Mouse (Mus musculus): Measurements from ENCODE around the gene Mapk13. TPM values are rescaled to one million over a fixed set of nuclear protein-coding genes. Genes with fewer than 3 reads are reported as not detected.
"Not testable (repeated sequence)": the region's sequence is repeated elsewhere in the genome, so short reads cannot be mapped to it uniquely, and the experiment has no call there.

Gene Mapk13
- polyA plus RNA-seq, 1 experiment from 2014 or later, result 1.1 TPM

DNA sequence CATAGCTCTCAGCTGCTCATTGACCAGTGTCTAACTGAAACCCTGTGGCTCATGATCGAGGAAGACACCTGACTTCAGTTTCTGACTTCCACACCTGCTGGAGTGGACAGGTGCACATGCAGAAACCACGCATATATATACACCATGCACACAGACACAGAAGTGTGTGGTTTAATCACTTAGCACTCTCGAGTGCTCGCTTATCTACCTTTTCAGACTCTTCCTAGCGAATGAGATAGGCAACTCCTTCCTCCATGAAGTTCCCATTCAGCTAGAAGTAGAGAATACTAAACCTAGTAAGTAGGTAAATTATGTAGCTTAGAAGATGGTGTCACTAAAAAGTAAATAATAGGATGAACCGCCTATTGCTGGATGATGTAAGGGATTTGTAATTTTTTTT lies 35.9 kb downstream of the Mapk13 start:
- no peak for ATAC-seq (replicated peaks)
- no peak overlapping the region for H3K9ac ChIP-seq
- no peaks in the 10 kb centered on the region for H3K27me3 ChIP-seq (replicated peaks)
- no peaks in the 10 kb centered on the region for H3K9me3 ChIP-seq
- H3K4me3 ChIP-seq, result no peak overlapping the region
- no peak overlapping the region for H3K27ac ChIP-seq
- peaks cover 19% of the 10 kb centered on the region for H3K4me1 ChIP-seq
- no peak overlapping the region for H3K4me2 ChIP-seq
- H3K36me3 ChIP-seq (replicated peaks), result peaks cover 22% of the 10 kb centered on the region
- WGBS, result 95% methylated on average over 6 of the region's 6 CpGs

DNA sequence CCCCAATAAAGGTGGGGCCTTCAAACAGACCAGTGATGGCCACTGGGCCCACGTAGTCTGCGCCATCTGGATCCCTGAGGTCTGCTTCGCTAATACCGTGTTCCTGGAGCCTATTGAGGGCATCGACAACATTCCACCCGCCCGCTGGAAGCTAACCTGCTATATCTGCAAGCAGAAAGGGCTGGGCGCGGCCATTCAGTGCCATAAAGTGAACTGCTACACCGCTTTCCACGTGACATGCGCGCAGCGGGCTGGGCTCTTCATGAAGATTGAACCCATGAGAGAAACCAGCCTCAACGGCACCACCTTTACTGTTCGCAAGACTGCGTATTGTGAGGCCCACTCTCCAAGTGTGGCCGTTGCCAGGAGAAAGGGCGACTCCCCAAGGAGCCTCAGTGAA lies 37.7 kb downstream of the Mapk13 start:
- Histone ChIP-seq H3K4me3 (no peak overlapping the region), H3K27ac (no peak overlapping the region), H3K36me3 (replicated peaks) (peaks cover 31% of the 10 kb centered on the region), H3K4me1 (peaks cover 13% of the 10 kb centered on the region), H3K9me3 (no peaks in the 10 kb centered on the region), H3K9ac (no peak overlapping the region), H3K4me2 (no peak overlapping the region), H3K27me3 (replicated peaks) (no peaks in the 10 kb centered on the region)
- no peak for ATAC-seq (replicated peaks)
- 96% methylated on average over 19 of the region's 19 CpGs for WGBS

DNA sequence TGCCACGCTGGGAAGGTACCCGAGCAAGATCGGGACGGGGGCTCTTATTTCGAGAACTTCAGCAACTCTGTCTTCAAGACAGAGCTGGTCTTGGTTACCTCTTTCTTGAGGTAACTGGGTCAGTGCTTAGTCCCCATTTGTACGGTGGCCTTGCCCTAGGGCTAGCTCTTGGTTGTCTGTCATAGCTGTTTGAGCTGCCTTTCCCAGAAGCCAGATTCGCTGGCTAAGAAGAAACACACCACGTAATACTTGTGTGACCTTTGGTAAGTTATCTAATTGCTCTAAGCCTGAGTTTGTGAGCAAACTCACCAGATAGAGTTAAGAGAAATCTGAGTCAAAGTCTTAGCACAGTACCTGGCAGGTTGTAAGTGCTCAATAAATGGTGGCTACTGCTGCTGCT lies 39.6 kb downstream of the Mapk13 start:
- Histone ChIP-seq H3K9ac (no peak overlapping the region), H3K4me1 (no peaks in the 10 kb centered on the region), H3K27me3 (replicated peaks) (no peaks in the 10 kb centered on the region), H3K36me3 (replicated peaks) (peaks cover 40% of the 10 kb centered on the region), H3K4me2 (no peak overlapping the region), H3K27ac (no peak overlapping the region), H3K4me3 (no peak overlapping the region), H3K9me3 (no peaks in the 10 kb centered on the region)
- no peak for ATAC-seq (replicated peaks)
- WGBS, result 98% methylated on average over 8 of the region's 8 CpGs

DNA sequence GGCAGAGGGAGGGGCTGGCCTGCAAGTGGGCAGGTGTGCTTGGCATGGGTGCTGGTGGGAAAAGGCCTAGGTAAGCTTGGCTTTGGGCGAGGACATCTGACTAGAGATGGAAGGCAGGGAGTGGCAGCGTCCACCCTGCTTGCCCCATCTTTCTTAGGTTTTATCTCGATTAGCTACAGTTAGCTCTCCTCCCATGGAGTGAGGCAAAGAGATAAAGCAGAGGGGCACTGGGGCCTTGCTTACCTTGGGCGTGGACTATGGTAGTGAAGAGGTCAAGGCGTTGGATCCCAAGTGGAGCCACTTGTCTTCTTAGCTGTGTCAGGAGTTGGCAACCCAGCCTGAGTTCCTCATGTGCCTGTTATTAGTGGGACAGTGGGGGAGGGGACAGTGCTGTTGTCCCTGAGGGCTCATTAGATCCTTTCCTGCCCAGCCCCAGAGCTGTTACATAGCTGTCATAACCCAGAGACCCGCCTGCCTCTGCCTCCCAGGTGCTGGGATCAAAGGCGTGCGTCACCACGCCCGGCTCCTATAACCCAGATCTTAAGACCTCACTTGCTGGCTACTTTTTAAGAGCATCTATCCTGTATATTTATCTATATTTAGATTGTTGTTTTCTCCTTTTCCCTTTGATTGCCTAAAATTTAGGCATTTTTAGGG lies 40.2 kb downstream of the Mapk13 start:
- WGBS, result 95% methylated on average over 10 of the region's 10 CpGs
- no peaks in the 10 kb centered on the region for H3K27me3 ChIP-seq (replicated peaks)
- no peak overlapping the region for H3K4me3 ChIP-seq
- no peak for ATAC-seq (replicated peaks)
- H3K9me3 ChIP-seq, result no peaks in the 10 kb centered on the region
- no peak overlapping the region for H3K4me2 ChIP-seq
- H3K36me3 ChIP-seq (replicated peaks), result peaks cover 45% of the 10 kb centered on the region
- H3K4me1 ChIP-seq, result no peaks in the 10 kb centered on the region
- no peak overlapping the region for H3K27ac ChIP-seq
- no peak overlapping the region for H3K9ac ChIP-seq

- whole genome bisulfite sequencing, result 95% methylated on average over 10 of the region's 10 CpGs
- H3K4me1 ChIP-seq, result no peaks in the 10 kb centered on the region
- no peak overlapping the region for H3K27ac ChIP-seq
- no peak overlapping the region for H3K9ac ChIP-seq
- H3K9me3 ChIP-seq, result no peaks in the 10 kb centered on the region
- H3K4me3 ChIP-seq, result no peak overlapping the region
- H3K36me3 ChIP-seq (replicated peaks), result peaks cover 47% of the 10 kb centered on the region
- no peaks in the 10 kb centered on the region for H3K27me3 ChIP-seq (replicated peaks)
- H3K4me2 ChIP-seq, result no peak overlapping the region
- ATAC-seq (replicated peaks), result no peak
Observed at GRCm38 (mm10) chr17:28812345-28812744, 43.2 kb downstream of the Mapk13 start.

GRCm38 (mm10) chr17:28814529-28815097 lies 45.5 kb downstream of the Mapk13 start:
- no peak overlapping the region for H3K4me2 ChIP-seq
- no peaks in the 10 kb centered on the region for H3K27me3 ChIP-seq (replicated peaks)
- H3K36me3 ChIP-seq (replicated peaks), result peaks cover 62% of the 10 kb centered on the region
- no peak for ATAC-seq (replicated peaks)
- no peaks in the 10 kb centered on the region for H3K4me1 ChIP-seq
- H3K9me3 ChIP-seq, result no peaks in the 10 kb centered on the region
- 91% methylated on average over 18 of the region's 18 CpGs for WGBS
- no peak overlapping the region for H3K27ac ChIP-seq
- no peak overlapping the region for H3K4me3 ChIP-seq
- no peak overlapping the region for H3K9ac ChIP-seq

DNA sequence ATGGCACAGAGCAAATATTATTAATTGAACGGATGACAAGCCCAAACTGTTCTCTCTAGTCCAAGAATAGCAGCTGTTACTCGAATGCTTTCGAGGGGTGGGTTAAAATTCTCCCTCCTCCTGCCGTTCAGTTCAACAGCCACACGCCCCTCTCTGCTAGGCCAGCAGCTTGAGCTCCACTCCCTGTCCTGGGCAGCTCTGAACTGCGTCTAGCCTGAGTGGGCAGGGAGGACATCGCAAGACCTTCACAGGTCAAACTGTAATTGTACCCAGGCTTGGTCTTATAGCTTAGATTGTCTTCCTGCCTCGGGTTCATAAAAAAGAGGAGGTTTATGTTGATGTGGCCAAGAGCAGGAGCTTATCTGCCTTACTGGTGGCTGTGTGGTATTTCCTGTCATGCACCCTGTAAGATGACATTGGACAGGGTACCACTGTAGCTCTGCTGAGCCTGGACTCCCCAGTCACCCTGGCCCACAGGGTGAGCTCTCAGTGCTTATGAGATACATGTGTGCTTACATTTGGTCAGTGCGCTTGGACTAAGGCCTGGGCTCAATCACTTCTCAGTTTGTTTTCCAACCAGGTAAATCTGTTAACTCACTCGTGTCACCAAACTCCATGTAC lies 46.4 kb downstream of the Mapk13 start:
- 93% methylated on average over 10 of the region's 10 CpGs for WGBS

GRCm38 (mm10) chr17:28816326-28816725 lies 47.2 kb downstream of the Mapk13 start:
- H3K4me3 ChIP-seq; H3K4me2 ChIP-seq; H3K27ac ChIP-seq; H3K9ac ChIP-seq; H3K27me3 ChIP-seq (replicated peaks); ATAC-seq (replicated peaks); H3K9me3 ChIP-seq; H3K4me1 ChIP-seq: not testable (repeated sequence)
- 96% methylated on average over 10 of the region's 10 CpGs for WGBS
- H3K36me3 ChIP-seq (replicated peaks), result peaks cover 55% of the 10 kb centered on the region

More for the DNA sequence above, 46.4 kb downstream of the Mapk13 start:
- H3K27ac ChIP-seq, result no peak overlapping the region
- H3K4me2 ChIP-seq, result no peak overlapping the region
- no peaks in the 10 kb centered on the region for H3K4me1 ChIP-seq
- ATAC-seq (replicated peaks), result no peak
- peaks cover 59% of the 10 kb centered on the region for H3K36me3 ChIP-seq (replicated peaks)
- no peak overlapping the region for H3K4me3 ChIP-seq
- H3K9ac ChIP-seq, result no peak overlapping the region
- no peaks in the 10 kb centered on the region for H3K27me3 ChIP-seq (replicated peaks)
- no peaks in the 10 kb centered on the region for H3K9me3 ChIP-seq

DNA sequence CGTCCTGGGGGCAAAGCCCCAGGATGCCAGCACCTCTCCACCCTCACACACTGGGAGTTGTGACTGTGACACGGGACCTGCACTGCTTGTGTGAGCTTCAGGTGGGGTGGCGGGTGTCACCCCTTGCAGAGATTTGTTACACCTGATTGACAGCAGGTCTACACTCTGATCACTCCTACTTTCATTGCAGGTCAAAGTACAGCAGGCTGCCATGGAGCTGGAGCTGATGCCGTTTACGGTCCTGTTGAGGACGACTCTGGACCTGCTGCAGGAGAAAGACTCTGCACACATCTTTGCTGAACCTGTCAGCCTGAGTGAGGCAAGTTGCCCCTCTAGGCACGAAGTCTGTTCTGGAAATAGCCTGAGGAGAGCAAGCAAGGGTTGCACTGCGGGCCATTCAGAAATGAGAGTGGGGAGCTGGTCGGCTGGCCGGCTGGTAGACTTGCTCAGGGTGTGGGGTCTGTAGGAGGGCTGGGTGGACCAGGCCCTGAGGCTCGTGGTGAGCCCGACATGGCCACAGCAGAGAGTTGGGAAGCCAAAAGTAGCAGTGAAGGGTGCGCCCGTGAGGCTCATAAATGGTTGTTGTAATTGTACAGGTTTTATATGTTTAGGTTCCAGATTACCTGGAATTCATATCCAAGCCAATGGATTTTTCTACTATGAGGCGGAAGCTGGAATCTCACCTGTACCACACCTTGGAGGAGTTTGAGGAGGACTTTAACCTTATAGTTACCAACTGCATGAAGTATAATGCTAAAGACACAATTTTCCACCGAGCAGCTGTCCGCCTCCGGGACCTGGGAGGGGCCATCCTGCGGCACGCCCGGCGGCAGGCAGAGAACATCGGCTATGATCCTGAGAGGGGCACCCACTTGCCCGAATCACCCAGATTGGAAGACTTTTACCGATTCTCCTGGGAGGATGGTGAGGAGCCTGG lies 48.0 kb downstream of the Mapk13 start:
- Histone ChIP-seq H3K36me3 (replicated peaks) (peaks cover 53% of the 10 kb centered on the region), H3K4me1 (no peaks in the 10 kb centered on the region), H3K4me2 (no peak overlapping the region), H3K27ac (no peak overlapping the region), H3K27me3 (replicated peaks) (no peaks in the 10 kb centered on the region), H3K9ac (no peak overlapping the region), H3K9me3 (no peaks in the 10 kb centered on the region), H3K4me3 (no peak overlapping the region)
- 96% methylated on average over 25 of the region's 25 CpGs for WGBS
- no peak for ATAC-seq (replicated peaks)

- no peak overlapping the region for H3K4me3 ChIP-seq
- WGBS, result 71% methylated on average over 2 of the region's 2 CpGs
- no peak overlapping the region for H3K9ac ChIP-seq
- no peak overlapping the region for H3K27ac ChIP-seq
- no peaks in the 10 kb centered on the region for H3K27me3 ChIP-seq (replicated peaks)
- peaks cover 46% of the 10 kb centered on the region for H3K36me3 ChIP-seq (replicated peaks)
- H3K4me2 ChIP-seq, result no peak overlapping the region
- H3K9me3 ChIP-seq, result no peaks in the 10 kb centered on the region
- no peaks in the 10 kb centered on the region for H3K4me1 ChIP-seq
- no peak for ATAC-seq (replicated peaks)
Observed at GRCm38 (mm10) chr17:28820189-28820588, 51.1 kb downstream of the Mapk13 start.

GRCm38 (mm10) chr17:28823004-28823745 lies 54.1 kb downstream of the Mapk13 start:
- peaks cover 43% of the 10 kb centered on the region for H3K36me3 ChIP-seq (replicated peaks)
- no peak overlapping the region for H3K27ac ChIP-seq

DNA sequence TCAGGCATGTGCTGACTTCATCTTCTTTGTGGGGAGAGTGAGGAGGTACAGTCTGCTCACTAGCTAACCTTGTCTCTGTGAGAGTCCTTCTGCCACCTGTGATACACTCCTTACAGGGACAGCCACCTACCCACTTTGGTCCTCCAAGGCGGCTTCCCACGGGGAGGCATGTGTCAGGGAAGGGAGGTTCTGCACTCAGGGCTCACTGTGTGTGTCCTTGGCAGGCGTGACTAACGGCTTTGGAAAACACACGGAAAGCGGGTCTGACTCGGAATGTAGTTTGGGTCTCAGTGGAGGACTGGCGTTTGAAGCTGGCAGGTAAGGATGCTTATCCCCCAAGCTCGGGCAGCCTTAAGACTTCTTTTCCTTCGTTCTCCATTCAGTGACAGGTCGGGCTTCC lies 54.7 kb downstream of the Mapk13 start:
- no peak overlapping the region for H3K4me2 ChIP-seq
- ATAC-seq (replicated peaks), result no peak
- no peaks in the 10 kb centered on the region for H3K4me1 ChIP-seq
- no peaks in the 10 kb centered on the region for H3K9me3 ChIP-seq
- H3K4me3 ChIP-seq, result no peak overlapping the region
- 83% methylated on average over 11 of the region's 11 CpGs for WGBS
- H3K36me3 ChIP-seq (replicated peaks), result peaks cover 41% of the 10 kb centered on the region
- no peaks in the 10 kb centered on the region for H3K27me3 ChIP-seq (replicated peaks)
- H3K27ac ChIP-seq, result no peak overlapping the region
- H3K9ac ChIP-seq, result no peak overlapping the region

More at GRCm38 (mm10) chr17:28823004-28823745, 54.1 kb downstream of the Mapk13 start:
- no peak overlapping the region for H3K9ac ChIP-seq
- no peaks in the 10 kb centered on the region for H3K27me3 ChIP-seq (replicated peaks)
- ATAC-seq (replicated peaks), result no peak
- no peaks in the 10 kb centered on the region for H3K4me1 ChIP-seq
- H3K4me2 ChIP-seq, result no peak overlapping the region
- H3K4me3 ChIP-seq, result no peak overlapping the region
- WGBS, result 94% methylated on average over 13 of the region's 13 CpGs
- H3K9me3 ChIP-seq, result no peaks in the 10 kb centered on the region
